Mouse (Mus musculus) embryonic fibroblast, embryonic 13.5 days (primary cell): ENCODE measurements at regions not wholly inside any gene's neighbourhood (a gene's known extent, or its start where the extent isn't known, plus 50 kb on each side); places are given as distances from the start of the nearest gene placed in this dataset.

ENCODE experiments used
- CTCF ChIP-seq: IDR thresholded peaks from 2 replicates; pipeline ENCODE4 v1.5.1; 2011; ENCODE audit warnings: mild to moderate bottlenecking, control low read depth, low read length, moderate library complexity, borderline replicate concordance; ENCODE audit not compliant: insufficient read depth
- POLR2A ChIP-seq: IDR thresholded peaks from 2 replicates; pipeline ENCODE4 v1.6.1; 2011; ENCODE audit warnings: low read depth, mild to moderate bottlenecking, control low read depth, low read length, moderate library complexity

GRCm38 (mm10) chr2:75139544-75139943 lies 313.9 kb downstream of the Mtx2 start:
- TF ChIP-seq CTCF (no peak), POLR2A (no peak)
